Mouse (Mus musculus): ENCODE measurements around the gene Dtx4.

- no peak for TF ChIP-seq POLR2A (IDR thresholded peaks at IDR 0.05; ENCODE audit: insufficient read depth, low read length)
- TF ChIP-seq CTCF (IDR thresholded peaks at IDR 0.05; ENCODE audit: low read depth, low read length) = no peak
Observed at GRCm38 (mm10) chr19:12498321-12498720, 2.9 kb downstream of the Dtx4 start.
